ENCODE assay signal across 8 mouse cellular contexts in the genomic region with DNA sequence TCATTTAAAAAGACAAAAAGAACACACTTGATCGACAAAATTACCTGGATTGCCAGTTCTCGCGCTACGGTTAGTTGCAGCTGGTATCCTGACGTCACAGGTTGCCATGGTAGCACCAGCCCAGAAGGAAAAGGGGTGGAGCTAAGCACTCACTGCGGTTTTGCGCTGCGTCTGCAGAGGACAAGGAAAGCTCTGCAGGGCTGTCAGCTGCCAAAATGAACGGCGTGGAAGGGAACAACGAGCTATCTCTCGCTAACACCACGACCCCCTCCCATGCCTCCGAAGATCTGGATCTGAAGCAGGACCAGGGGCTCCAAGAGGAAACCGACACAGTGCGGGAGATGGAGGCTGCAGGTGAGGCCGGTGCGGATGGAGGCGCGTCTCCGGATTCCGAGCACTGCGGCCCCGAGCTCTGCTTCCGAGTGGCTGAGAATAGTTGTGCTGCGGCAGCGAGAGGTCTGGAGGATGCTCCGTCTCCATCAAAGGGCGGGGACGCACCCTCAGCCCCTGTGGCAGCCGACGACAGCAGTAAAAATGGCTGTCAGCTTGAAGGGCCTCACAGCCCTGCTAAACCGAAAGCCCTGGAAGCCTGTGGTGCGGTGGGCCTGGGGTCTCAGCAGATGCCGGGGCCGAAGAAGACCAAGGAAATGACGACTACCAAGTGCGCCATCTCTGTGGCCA. TPM values are rescaled to one million over a fixed set of nuclear protein-coding genes. Genes with fewer than 3 reads are reported as not detected.
A peak's percentile ranks its signal among the peaks of the same experiment; 100 is the strongest.
DNase-seq lines count a peak whose midpoint lies in the region; ATAC-seq lines count a peak whose summit lies in the region.

A gene (plus strand): TSS at position 144 of the 681 bp plus-strand sequence.

- DNase-seq in CD8-positive naive resting alpha-beta T cell, adult 2 months (ENCODE audit: low read depth in 2 of 2, low spot score in 2 of 2), result peak; percentile 94 to 96
- peak; percentile 80 for DNase-seq in c-Kit-positive CD71-positive TER-119-negative erythroid progenitor cells, embryonic 14.5 days (ENCODE audit: low read depth)
- DNase-seq in forebrain, embryonic 10.5 days (ENCODE audit: extremely low spot score, low spot score), result peak; percentile 93
- DNase-seq in kidney, postnatal 14 days, result peak; percentile 94
- DNase-seq in naive thymus-derived CD4-positive, alpha-beta T cell, adult 2 months (ENCODE audit: low read depth), result peak; percentile 99
- DNase-seq in splenic B cell, adult 2 months (ENCODE audit: low read depth, low spot score), result peak; percentile 97

- peaks cover 46% of the 10 kb centered on the region for H3K4me1 ChIP-seq in forebrain, embryonic 10.5 days
- H3K4me1 ChIP-seq in heart, embryonic 15.5 days (replicated peaks), result peaks cover 38% of the 10 kb centered on the region
- peaks cover 20% of the 10 kb centered on the region for H3K4me1 ChIP-seq in liver, embryonic 12.5 days

- H3K4me2 ChIP-seq in heart, embryonic 15.5 days, result peak within 1 kb of the TSS; percentile 93
- peak within 1 kb of the TSS; percentile 93 for H3K4me2 ChIP-seq in liver, embryonic 12.5 days

- H3K27me3 ChIP-seq in forebrain, embryonic 10.5 days (ENCODE audit: poor library complexity, severe bottlenecking), result no peaks in the 10 kb centered on the region
- H3K27me3 ChIP-seq in heart, embryonic 15.5 days, result no peaks in the 10 kb centered on the region
- peaks cover 14% of the 10 kb centered on the region for H3K27me3 ChIP-seq in liver, embryonic 12.5 days (replicated peaks)
- no peaks in the 10 kb centered on the region for H3K27me3 ChIP-seq in splenic B cell, adult 2 months (ENCODE audit: control insufficient read depth, insufficient read depth, low read length, poor library complexity, severe bottlenecking)

- 0% methylated on average over 38 of the region's 38 CpGs for WGBS in forebrain, embryonic 10.5 days
- under 1% methylated on average over 38 of the region's 38 CpGs for WGBS in heart, embryonic 15.5 days
- under 1% methylated on average over 38 of the region's 38 CpGs for WGBS in liver, embryonic 12.5 days (ENCODE audit: insufficient replicate concordance)

- peak within 1 kb of the TSS; percentile 72 for H3K9ac ChIP-seq in heart, embryonic 15.5 days
- H3K9ac ChIP-seq in liver, embryonic 12.5 days, result peak within 1 kb of the TSS; percentile 53

- H3K36me3 ChIP-seq in forebrain, embryonic 10.5 days (replicated peaks), result no peaks in the 10 kb centered on the region; the same call in 1 of the 2 replicates
- H3K36me3 ChIP-seq in heart, embryonic 15.5 days, result no peaks in the 10 kb centered on the region
- H3K36me3 ChIP-seq in liver, embryonic 12.5 days, result no peaks in the 10 kb centered on the region
- H3K36me3 ChIP-seq in splenic B cell, adult 2 months (ENCODE audit: control insufficient read depth, insufficient read depth, low read length, poor library complexity, severe bottlenecking), result no peaks in the 10 kb centered on the region; the same call in 1 of the 2 replicates

- H3K9me3 ChIP-seq in forebrain, embryonic 10.5 days, result no peaks in the 10 kb centered on the region
- no peaks in the 10 kb centered on the region for H3K9me3 ChIP-seq in heart, embryonic 15.5 days (replicated peaks)
- no peaks in the 10 kb centered on the region for H3K9me3 ChIP-seq in liver, embryonic 12.5 days (replicated peaks)

- peak within 1 kb of the TSS; percentile 78 for H3K4me3 ChIP-seq in forebrain, embryonic 10.5 days
- H3K4me3 ChIP-seq in heart, embryonic 15.5 days, result peak within 1 kb of the TSS; percentile 86
- peak within 1 kb of the TSS; percentile 65 for H3K4me3 ChIP-seq in liver, embryonic 12.5 days

- H3K27ac ChIP-seq in forebrain, embryonic 10.5 days, result peak within 1 kb of the TSS; percentile 87
- peak within 1 kb of the TSS; percentile 81 for H3K27ac ChIP-seq in heart, embryonic 15.5 days
- no peak within 1 kb of the TSS for H3K27ac ChIP-seq in liver, embryonic 12.5 days

- peak; percentile 92 for ATAC-seq in heart, embryonic 15.5 days (replicated peaks; ENCODE audit: insufficient number of reproducible peaks, insufficient read depth, low FRiP score, low read depth)
- ATAC-seq in liver, embryonic 12.5 days, result peak; percentile 93

RNA-seq across cellular contexts. Expression of the gene that starts here (rescaled TPM):
- polyA plus RNA-seq in forebrain, embryonic 10.5 days (2016; fragmentation: Nextera tagmentation; extraction: Ambion mirVana), result 28.9 and 35.2 TPM in 2 replicates
- 18.5 and 20.1 TPM in 2 replicates for polyA plus RNA-seq in heart, embryonic 15.5 days (2015; fragmentation: Nextera tagmentation; extraction: Ambion mirVana)
- polyA plus RNA-seq in liver, embryonic 12.5 days (2016; fragmentation: Nextera tagmentation; extraction: Ambion mirVana), result 1.5 and 2.1 TPM in 2 replicates
